Mouse (Mus musculus) liver, embryonic 14.5 days (tissue): ENCODE measurements around the gene Fbxo42.

ENCODE experiments used
- CTCF ChIP-seq: IDR thresholded peaks from 2 replicates; pipeline ENCODE4 v1.5.1; 2016; ENCODE audit warnings: antibody characterized with exemption, low read depth, control low read depth
- EP300 ChIP-seq: IDR thresholded peaks from 2 replicates; pipeline ENCODE4 v1.6.1; 2016; ENCODE audit warnings: antibody characterized with exemption, low read depth

- TF ChIP-seq CTCF = peak; percentile 20; the same call in 1 of the 2 replicates
- TF ChIP-seq EP300 = no peak
Observed at GRCm38 (mm10) chr4:141197686-141198035, 49.9 kb downstream of the Fbxo42 start.
